Mouse (Mus musculus): ENCODE data around the gene Serpina1f.
A peak's percentile ranks its signal among the peaks of the same experiment; 100 is the strongest.

Gene Serpina1f

GRCm38 (mm10) chr12:103660076-103660475 lies 35.3 kb downstream of the Serpina1f start:
- DNase-seq, result no peak

GRCm38 (mm10) chr12:103659171-103659570 lies 36.2 kb downstream of the Serpina1f start:
- no peak for DNase-seq

GRCm38 (mm10) chr12:103657991-103658390 lies 37.3 kb downstream of the Serpina1f start:
- DNase-seq, result no peak

GRCm38 (mm10) chr12:103656848-103657626 lies 38.3 kb downstream of the Serpina1f start, which contains the start of gene Serpina6:
Serpina6 (minus strand) TSS chr12:103657212.
- DNase-seq, result no peak

- peak; percentile 42 to 57 for DNase-seq
Measured at GRCm38 (mm10) chr12:103655123-103656044, 39.9 kb downstream of the Serpina1f start.

GRCm38 (mm10) chr12:103653836-103654235 lies 41.5 kb downstream of the Serpina1f start:
- DNase-seq, result no peak

GRCm38 (mm10) chr12:103646314-103646713 lies 49.0 kb downstream of the Serpina1f start:
- no peak for DNase-seq

- no peak for DNase-seq
Measured at GRCm38 (mm10) chr12:103644601-103645000, 50.7 kb downstream of the Serpina1f start.

- no peak for DNase-seq
Measured at GRCm38 (mm10) chr12:103643818-103644217, 51.5 kb downstream of the Serpina1f start.

- peak; percentile 68 to 74 for DNase-seq
Measured at GRCm38 (mm10) chr12:103643336-103643735, 52.0 kb downstream of the Serpina1f start.
